Mouse (Mus musculus) small intestine, adult 2 months (tissue): ENCODE measurements around the gene Spats2l. TPM values are rescaled to one million over a fixed set of nuclear protein-coding genes. Genes with fewer than 3 reads are reported as not detected.

Source experiments
- H3K27ac ChIP-seq: fragments of 200-500 bp; 2 replicates; pipeline ENCODE4 v1.5.1; 2012; ENCODE audit warnings: low read depth, low read length, control low read depth, inconsistent platforms; ENCODE audit not compliant: insufficient read depth
- H3K27me3 ChIP-seq: fragments of 200-500 bp; 2 replicates; pipeline ENCODE4 v1.6.1; 2012; ENCODE audit warnings: mild to moderate bottlenecking, moderate library complexity, low read length, inconsistent platforms; ENCODE audit not compliant: control insufficient read depth, insufficient read depth
- H3K36me3 ChIP-seq: fragments of 200-500 bp; 2 replicates; pipeline ENCODE4 v1.6.1; 2012; ENCODE audit warnings: mild to moderate bottlenecking, low read length, control low read depth, inconsistent platforms; ENCODE audit not compliant: control insufficient read depth, insufficient read depth
- H3K4me1 ChIP-seq: fragments of 200-500 bp; 2 replicates; pipeline ENCODE4 v1.6.1; 2012; ENCODE audit warnings: low read length, inconsistent platforms, mixed read lengths; ENCODE audit not compliant: control insufficient read depth, insufficient read depth, insufficient read length
- H3K4me3 ChIP-seq: fragments of 200-500 bp; 2 replicates; pipeline ENCODE4 v1.5.1; 2012; ENCODE audit warnings: low read depth, mild to moderate bottlenecking, control low read depth, inconsistent platforms, low read length, moderate library complexity
- CTCF ChIP-seq: fragments of 200-500 bp; IDR thresholded peaks from 2 replicates; pipeline ENCODE4 v1.5.1; 2012; ENCODE audit warnings: low read depth, mild to moderate bottlenecking, control low read depth, inconsistent platforms, low read length, moderate library complexity, mixed read lengths; ENCODE audit not compliant: insufficient replicate concordance, insufficient read length; ENCODE audit errors: extremely low read depth
- POLR2A ChIP-seq: fragments of 200-500 bp; IDR thresholded peaks from 2 replicates; pipeline ENCODE4 v1.6.1; 2012; ENCODE audit warnings: low read depth, mild to moderate bottlenecking, control low read depth, inconsistent platforms, low read length, moderate library complexity
- WGBS: fragments of 180-500 bp; shearing (Covaris S2); methylation state at CpG from one replicate; pipeline ENCODE4 v1.1.7; 2018; 5-methylcytosine and 5-hydroxymethylcytosine counted together
- polyA plus RNA-seq: library from polyadenylated mRNA; depleted of rRNA; stranded (reverse); fragments of >200 nt; gene quantifications from 2 replicates; pipeline ENCODE4 v1.2.3, GENCODE M21; 2012

The Spats2l gene
- polyA plus RNA-seq, 1 experiment: 4.0 TPM

DNA sequence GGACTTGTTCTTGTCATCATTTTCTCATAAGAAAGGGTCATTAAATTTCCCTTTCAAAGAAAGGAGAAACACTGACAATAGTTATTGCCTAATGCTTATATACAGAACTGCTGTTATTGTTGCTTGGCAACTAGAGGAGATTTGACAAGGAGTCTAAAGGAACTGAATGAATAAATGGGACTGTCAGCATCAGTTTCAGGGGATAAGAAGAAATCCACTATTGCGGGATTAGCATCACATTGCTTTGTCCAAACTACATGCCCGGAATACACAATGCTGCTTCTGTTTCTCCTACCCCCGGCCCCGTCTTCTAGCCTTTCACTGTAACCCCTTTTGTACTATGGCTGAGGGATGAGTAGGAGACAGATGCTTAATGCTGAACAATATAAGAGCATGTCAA is 88.1 kb downstream of the Spats2l start:
- Histone ChIP-seq H3K4me1 (no peaks in the 10 kb centered on the region), H3K27ac (no peak overlapping the region), H3K36me3 (no peaks in the 10 kb centered on the region), H3K27me3 (no peaks in the 10 kb centered on the region), H3K4me3 (no peak overlapping the region)
- WGBS: 92% methylated on average over 4 of the region's 4 CpGs
- TF ChIP-seq CTCF: no peak
- TF ChIP-seq POLR2A: no peak

- Histone ChIP-seq H3K4me1 (peaks cover 3% of the 10 kb centered on the region; the same call in 1 of the 2 replicates), H3K27me3 (no peaks in the 10 kb centered on the region), H3K36me3 (no peaks in the 10 kb centered on the region), H3K4me3 (no peak overlapping the region), H3K27ac (no peak overlapping the region)
- 77% methylated on average over 13 of the region's 13 CpGs for WGBS
- TF ChIP-seq POLR2A (no peak), CTCF (no peak)
These were observed 94.7 kb downstream of the Spats2l start for GRCm38 (mm10) chr1:57868651-57869050.

GRCm38 (mm10) chr1:57872006-57872405 is 98.0 kb downstream of the Spats2l start:
- no peak for TF ChIP-seq POLR2A
- no peak for TF ChIP-seq CTCF
- Histone ChIP-seq H3K4me3 (no peak overlapping the region), H3K36me3 (no peaks in the 10 kb centered on the region), H3K27me3 (no peaks in the 10 kb centered on the region), H3K27ac (no peak overlapping the region), H3K4me1 (peaks cover 3% of the 10 kb centered on the region; the same call in 1 of the 2 replicates)
- WGBS: 26% methylated on average over 3 of the region's 3 CpGs

GRCm38 (mm10) chr1:57873996-57874395 is 100.0 kb downstream of the Spats2l start:
- 91% methylated on average over 7 of the region's 7 CpGs for WGBS
- Histone ChIP-seq H3K36me3 (no peaks in the 10 kb centered on the region), H3K4me3 (no peak overlapping the region), H3K27me3 (no peaks in the 10 kb centered on the region), H3K4me1 (peaks cover 3% of the 10 kb centered on the region; the same call in 1 of the 2 replicates), H3K27ac (no peak overlapping the region)
- no peak for TF ChIP-seq POLR2A
- no peak for TF ChIP-seq CTCF

- WGBS: 79% methylated on average over 6 of the region's 6 CpGs
- TF ChIP-seq CTCF (no peak), POLR2A (no peak)
- no peak overlapping the region for H3K4me3 ChIP-seq
- H3K36me3 ChIP-seq: 0 out of 2 replicates have a peak, but pooled peaks cover 3% of the 10 kb centered on the region
- H3K4me1 ChIP-seq: peaks cover 3% of the 10 kb centered on the region; the same call in 1 of the 2 replicates
- no peaks in the 10 kb centered on the region for H3K27me3 ChIP-seq
- H3K27ac ChIP-seq: no peak overlapping the region
These were observed 101.1 kb downstream of the Spats2l start for GRCm38 (mm10) chr1:57875109-57875508.

- Histone ChIP-seq H3K27me3 (no peaks in the 10 kb centered on the region), H3K4me1 (peaks cover 3% of the 10 kb centered on the region; the same call in 1 of the 2 replicates), H3K36me3 (0 out of 2 replicates have a peak, but pooled peaks cover 3% of the 10 kb centered on the region), H3K4me3 (no peak overlapping the region), H3K27ac (no peak overlapping the region)
- whole genome bisulfite sequencing: 81% methylated on average over 7 of the region's 7 CpGs
- TF ChIP-seq CTCF (no peak), POLR2A (no peak)
These were observed 101.5 kb downstream of the Spats2l start for GRCm38 (mm10) chr1:57875512-57875911.

DNA sequence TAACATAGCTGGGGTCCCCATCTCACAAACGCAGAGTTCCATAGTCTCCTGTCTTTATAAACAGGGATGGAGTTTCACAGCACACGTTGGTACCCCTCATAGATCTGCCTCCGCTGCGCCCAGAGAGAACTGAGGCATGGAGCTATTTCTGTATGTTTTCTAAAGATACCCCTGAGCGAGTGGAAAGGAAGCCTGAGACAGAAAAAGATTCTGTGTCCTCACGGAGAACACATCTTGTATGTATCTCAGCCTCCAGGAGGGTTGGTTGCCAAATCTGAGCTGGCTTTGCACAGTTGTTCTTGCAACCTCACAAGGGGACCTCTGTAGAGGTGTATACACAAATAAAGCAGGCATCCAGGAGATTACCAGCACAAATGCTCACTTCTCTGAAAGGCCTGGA is 105.0 kb downstream of the Spats2l start:
- TF ChIP-seq POLR2A (no peak), CTCF (no peak)
- Histone ChIP-seq H3K4me3 (no peak overlapping the region), H3K4me1 (no peaks in the 10 kb centered on the region), H3K27ac (no peak overlapping the region), H3K36me3 (0 out of 2 replicates have a peak, but pooled peaks cover 4% of the 10 kb centered on the region), H3K27me3 (no peaks in the 10 kb centered on the region)
- WGBS: 95% methylated on average over 6 of the region's 6 CpGs
